In genomic region chr8:83577384-83577791, GRCm38 (mm10) we compare ENCODE assay signal across 9 mouse cellular contexts. TPM values are rescaled to one million over a fixed set of nuclear protein-coding genes. Genes with fewer than 3 reads are reported as not detected.
DNase-seq lines count a peak whose midpoint lies in the region; ATAC-seq and TF ChIP-seq lines count a peak whose summit lies in the region.
"Had no signal": no experiment of that assay in that cellular context is flagged by ENCODE, and none has a peak within 500 bp of the region (broad histone marks: within the 10 kb centered on the region; RNA-seq: fewer than 3 reads in every experiment).

No protein-coding gene starts in this region.

- H3K4me2 ChIP-seq in midbrain, embryonic 11.5 days: no peak overlapping the region

- peak; percentile 11 to 12 for DNase-seq in left cerebral cortex, adult 2 months (ENCODE audit: extremely low spot score in 1 of 2, low spot score in 2 of 2)
- DNase-seq in left cerebral cortex, postnatal 4 days: no peak
- peak; percentile 88 to 95 for DNase-seq in adrenal gland, adult (ENCODE audit: inconsistent age in 2 of 2, low spot score in 1 of 2)
- peak; percentile 31 for DNase-seq in cerebellum, adult 11-12 months
- peak; percentile 89 for DNase-seq in heart, embryonic 10.5 days (ENCODE audit: low spot score)
- DNase-seq in limb, embryonic 10.5 days (ENCODE audit: low spot score): peak; percentile 26
- no peak for DNase-seq in gastrocnemius, postnatal 14 days
- no peak for DNase-seq in midbrain, embryonic 11.5 days (ENCODE audit: low spot score, missing footprints)

- TF ChIP-seq CTCF in left cerebral cortex, adult 2 months (IDR thresholded peaks at IDR 0.05): no peak

- H3K4me3 ChIP-seq in left cerebral cortex, adult 2 months: no peak overlapping the region
- H3K4me3 ChIP-seq in heart, embryonic 10.5 days: peak overlapping the region; percentile 36; the same call in 1 of the 2 replicates
- H3K4me3 ChIP-seq in limb, embryonic 10.5 days: no peak overlapping the region
- H3K4me3 ChIP-seq in midbrain, embryonic 11.5 days (ENCODE audit: low read depth, low read length): no peak overlapping the region

- H3K27ac ChIP-seq in left cerebral cortex, adult 2 months: peak overlapping the region; percentile 32; the same call in 1 of the 2 replicates
- H3K27ac ChIP-seq in heart, embryonic 10.5 days: peak overlapping the region; percentile 93
- peak overlapping the region; percentile 65 for H3K27ac ChIP-seq in limb, embryonic 10.5 days
- H3K27ac ChIP-seq in midbrain, embryonic 11.5 days (ENCODE audit: low read depth, low read length): no peak overlapping the region

- H3K9ac ChIP-seq in midbrain, embryonic 11.5 days (ENCODE audit: low read length): no peak overlapping the region

- ATAC-seq in midbrain, embryonic 11.5 days (ENCODE audit: low FRiP score): no peak

- no peaks in the 10 kb centered on the region for H3K27me3 ChIP-seq in heart, embryonic 10.5 days (ENCODE audit: insufficient read depth, poor library complexity, severe bottlenecking)
- no peaks in the 10 kb centered on the region for H3K27me3 ChIP-seq in limb, embryonic 10.5 days (ENCODE audit: low read depth, poor library complexity, severe bottlenecking)
- no peaks in the 10 kb centered on the region for H3K27me3 ChIP-seq in midbrain, embryonic 11.5 days (ENCODE audit: control insufficient read depth, insufficient read depth, low read length)

- intact Hi-C loops in left cerebral cortex, adult 2 months (cut with DNase I): no loop called here
- intact Hi-C loops in left cerebral cortex, postnatal 4 days (cut with DNase I): no loop called here
- intact Hi-C loops in gastrocnemius, postnatal 14 days (cut with DNase I; ENCODE audit: low total_unique reads): no loop called here

- peaks cover 36% of the 10 kb centered on the region for H3K36me3 ChIP-seq in heart, embryonic 10.5 days
- peaks cover 75% of the 10 kb centered on the region for H3K36me3 ChIP-seq in limb, embryonic 10.5 days
- peaks cover 4% of the 10 kb centered on the region for H3K36me3 ChIP-seq in midbrain, embryonic 11.5 days (ENCODE audit: control insufficient read depth, insufficient read depth, low read length)

- H3K9me3 ChIP-seq in heart, embryonic 10.5 days: no peaks in the 10 kb centered on the region
- no peaks in the 10 kb centered on the region for H3K9me3 ChIP-seq in limb, embryonic 10.5 days (replicated peaks)
- no peaks in the 10 kb centered on the region for H3K9me3 ChIP-seq in midbrain, embryonic 11.5 days (ENCODE audit: control insufficient read depth, low read length)

- H3K4me1 ChIP-seq in heart, embryonic 10.5 days: peaks cover 89% of the 10 kb centered on the region
- H3K4me1 ChIP-seq in limb, embryonic 10.5 days: peaks cover 61% of the 10 kb centered on the region
- H3K4me1 ChIP-seq in midbrain, embryonic 11.5 days (ENCODE audit: control insufficient read depth, insufficient read depth, low read length): peaks cover 12% of the 10 kb centered on the region

- WGBS in heart, embryonic 10.5 days: 43% methylated on average over 9 of the region's 9 CpGs
- WGBS in limb, embryonic 10.5 days: 67% methylated on average over 9 of the region's 9 CpGs
- 66% methylated on average over 9 of the region's 9 CpGs for WGBS in midbrain, embryonic 11.5 days

RNA-seq across cellular contexts. Expression of gene Ndufb7, which starts 10.9 kb away (rescaled TPM):
- 100 to 1,000 TPM; 144 to 147 TPM for total RNA-seq in left cerebral cortex, adult 2 months (2021)
- 100 to 1,000 TPM; 120 to 136 TPM for total RNA-seq in left cerebral cortex, postnatal 4 days (2021)
- polyA plus RNA-seq in heart, embryonic 10.5 days (2016; fragmentation: Nextera tagmentation; extraction: Ambion mirVana): 479 and 560 TPM in 2 replicates
- polyA plus RNA-seq in limb, embryonic 10.5 days (2016; fragmentation: Nextera tagmentation; extraction: Ambion mirVana): 316 and 317 TPM in 2 replicates
- 100 to 1,000 TPM; 439 to 462 TPM for total RNA-seq in gastrocnemius, postnatal 14 days (2021)
- polyA plus RNA-seq in midbrain, embryonic 11.5 days (2014; fragmentation: Nextera tagmentation; extraction: Ambion mirVana): 351 and 359 TPM in 2 replicates

RNA-seq across cellular contexts. Expression of gene Tecr, which starts 30.4 kb away (rescaled TPM):
- total RNA-seq in left cerebral cortex, adult 2 months (2021): 100 to 1,000 TPM; 572 to 605 TPM
- 100 to 1,000 TPM; 610 to 661 TPM for total RNA-seq in left cerebral cortex, postnatal 4 days (2021)
- polyA plus RNA-seq in heart, embryonic 10.5 days (2016; fragmentation: Nextera tagmentation; extraction: Ambion mirVana): 568 and 608 TPM in 2 replicates
- polyA plus RNA-seq in limb, embryonic 10.5 days (2016; fragmentation: Nextera tagmentation; extraction: Ambion mirVana): 684 and 695 TPM in 2 replicates
- 100 to 1,000 TPM; 474 to 504 TPM for total RNA-seq in gastrocnemius, postnatal 14 days (2021)
- polyA plus RNA-seq in midbrain, embryonic 11.5 days (2014; fragmentation: Nextera tagmentation; extraction: Ambion mirVana): 680 and 686 TPM in 2 replicates

RNA-seq across cellular contexts. Expression of gene Dnajb1, which starts 30.6 kb away (rescaled TPM):
- total RNA-seq in left cerebral cortex, adult 2 months (2021): 10 to 100 TPM; 50.1 to 71.0 TPM
- total RNA-seq in left cerebral cortex, postnatal 4 days (2021): 10 to 100 TPM; 35.3 to 35.9 TPM
- polyA plus RNA-seq in heart, embryonic 10.5 days (2016; fragmentation: Nextera tagmentation; extraction: Ambion mirVana): 51.9 and 71.5 TPM in 2 replicates
- polyA plus RNA-seq in limb, embryonic 10.5 days (2016; fragmentation: Nextera tagmentation; extraction: Ambion mirVana): 78.0 and 89.8 TPM in 2 replicates
- total RNA-seq in gastrocnemius, postnatal 14 days (2021): 1 to 10 TPM; 7.0 to 7.4 TPM
- polyA plus RNA-seq in midbrain, embryonic 11.5 days (2014; fragmentation: Nextera tagmentation; extraction: Ambion mirVana): 61.1 and 71.3 TPM in 2 replicates

RNA-seq across cellular contexts. Expression of gene Olfr370, which starts 41.8 kb away (rescaled TPM):
- not detected for total RNA-seq in left cerebral cortex, adult 2 months (2021)
- total RNA-seq in left cerebral cortex, postnatal 4 days (2021): not detected
- polyA plus RNA-seq in heart, embryonic 10.5 days (2016; fragmentation: Nextera tagmentation; extraction: Ambion mirVana): not detected in 2 replicates
- not detected in 2 replicates for polyA plus RNA-seq in limb, embryonic 10.5 days (2016; fragmentation: Nextera tagmentation; extraction: Ambion mirVana)
- not detected for total RNA-seq in gastrocnemius, postnatal 14 days (2021)
- not detected in 2 replicates for polyA plus RNA-seq in midbrain, embryonic 11.5 days (2014; fragmentation: Nextera tagmentation; extraction: Ambion mirVana)
- polyA plus RNA-seq: neural tube, embryonic 11.5 days had no signal

Comparison
In these comparisons a context has a peak if more than half of its experiments do, and no peak if none do; other contexts are left out.
1. DNase-seq: peak in left cerebral cortex, adult 2 months (2 of 2), adrenal gland, adult (2 of 2), cerebellum, adult 11-12 months (single experiment), heart, embryonic 10.5 days (single experiment) and limb, embryonic 10.5 days (single experiment); none in left cerebral cortex, postnatal 4 days (single experiment), gastrocnemius, postnatal 14 days (single experiment) and midbrain, embryonic 11.5 days (single experiment).
2. RNA of gene Dnajb1, which starts 30.6 kb away (total RNA-seq): 50.1 to 71.0 TPM in left cerebral cortex, adult 2 months and 35.3 to 35.9 TPM in left cerebral cortex, postnatal 4 days; 7.0 to 7.4 TPM in gastrocnemius, postnatal 14 days; every median in the first group is over 4 times any median in the second.